Mouse (Mus musculus) embryonic fibroblast, embryonic 13.5 days (primary cell): ENCODE data around the gene Fcgrt. TPM values are rescaled to one million over a fixed set of nuclear protein-coding genes. Genes with fewer than 3 reads are reported as not detected.

Source experiments
- H3K27ac ChIP-seq: 2 replicates; pipeline ENCODE4 v1.5.1; 2012; ENCODE audit warnings: low read length, control low read depth, inconsistent platforms; ENCODE audit not compliant: insufficient read depth
- H3K4me1 ChIP-seq: 2 replicates; pipeline ENCODE4 v1.6.1; 2011; ENCODE audit warnings: low read length; ENCODE audit not compliant: control insufficient read depth, insufficient read depth
- H3K4me3 ChIP-seq: 2 replicates; pipeline ENCODE4 v1.5.1; 2011; ENCODE audit warnings: mild to moderate bottlenecking, control low read depth, low read length; ENCODE audit not compliant: insufficient read depth
- CTCF ChIP-seq: IDR thresholded peaks from 2 replicates; pipeline ENCODE4 v1.5.1; 2011; ENCODE audit warnings: mild to moderate bottlenecking, control low read depth, low read length, moderate library complexity, borderline replicate concordance; ENCODE audit not compliant: insufficient read depth
- POLR2A ChIP-seq: IDR thresholded peaks from 2 replicates; pipeline ENCODE4 v1.6.1; 2011; ENCODE audit warnings: low read depth, mild to moderate bottlenecking, control low read depth, low read length, moderate library complexity
- polyA plus RNA-seq: library from polyadenylated mRNA; stranded (reverse); fragments of >200 nt; gene quantifications from 2 replicates; pipeline ENCODE4 v1.2.4, GENCODE M21; 2011; ENCODE audit warnings: low read depth; ENCODE audit not compliant: missing spikeins, insufficient read length

Gene Fcgrt
- polyA plus RNA-seq, 1 experiment: 64.3 TPM

DNA sequence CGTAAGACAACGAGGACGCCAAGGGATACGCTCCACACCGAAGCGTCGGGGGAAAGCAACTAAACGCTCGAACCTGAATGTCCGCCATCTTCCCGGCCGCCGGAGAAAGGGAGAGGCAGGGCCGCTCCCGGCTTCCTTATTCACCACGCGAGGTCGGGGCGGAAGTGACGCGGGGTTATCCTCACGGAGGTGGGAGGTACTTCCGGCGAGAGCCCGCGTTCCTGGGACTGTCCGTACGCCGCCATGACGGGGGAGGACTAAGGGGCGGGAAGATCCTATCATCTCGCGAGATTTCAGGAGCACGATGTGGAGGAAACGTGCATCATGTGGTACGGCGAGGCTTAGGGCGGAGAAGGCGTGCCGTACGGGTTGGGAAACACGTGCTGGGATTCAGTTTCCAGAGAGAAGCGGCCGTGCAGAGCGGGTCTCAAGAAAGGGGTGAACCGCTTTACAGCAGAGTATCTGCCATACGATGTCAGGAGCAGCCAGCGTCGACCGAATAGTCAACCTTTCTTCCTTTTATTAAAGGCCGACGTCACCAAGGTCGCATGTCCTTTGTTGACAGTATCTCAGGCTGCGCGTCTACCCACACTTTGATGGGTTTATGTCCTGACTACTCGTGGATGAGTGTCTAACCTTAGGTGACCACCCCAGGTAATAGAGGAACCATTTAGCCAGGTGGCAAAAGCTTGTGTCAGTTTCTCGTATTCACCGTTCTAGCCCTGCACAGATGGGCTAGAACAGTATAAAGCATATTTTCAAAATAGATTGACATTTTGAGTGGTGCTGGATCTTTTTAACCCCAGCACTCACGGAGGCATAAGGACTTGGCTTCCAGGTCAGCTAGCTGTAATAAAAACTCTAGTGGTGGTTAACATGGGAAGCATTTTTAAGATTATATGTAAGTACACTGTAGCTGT lies 20.8 kb upstream of the Fcgrt start, which contains the start of gene Rps11:
TSS of gene Rps11 (minus strand) at position 216 of the 920 bp plus-strand sequence.
- Histone ChIP-seq H3K27ac (peak within 1 kb of the TSS; percentile 68), H3K4me3 (peak within 1 kb of the TSS; percentile 86), H3K4me1 (0 out of 2 replicates have a peak, but pooled peaks cover 5% of the 10 kb centered on the region)
- TF ChIP-seq CTCF (no peak), POLR2A (peak; percentile 89)

DNA sequence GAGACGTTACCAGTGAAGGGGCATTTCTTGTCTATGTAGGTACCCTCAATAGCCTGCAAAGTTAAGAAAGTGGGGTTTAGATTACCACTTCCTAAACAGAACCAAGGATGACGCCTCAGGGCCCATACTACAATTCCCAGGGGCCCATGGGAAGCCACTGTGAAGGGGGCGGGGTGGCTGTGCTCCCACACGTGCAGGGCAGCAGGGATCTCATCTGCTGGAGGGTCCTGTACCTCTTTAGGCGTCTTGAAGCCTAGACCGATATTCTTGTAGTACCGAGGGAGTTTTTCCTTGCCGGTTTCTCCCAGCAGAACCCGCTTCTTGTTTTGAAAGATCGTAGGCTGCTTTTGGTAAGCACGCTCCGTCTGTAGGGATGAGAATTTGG lies 19.5 kb upstream of the Fcgrt start:
- Histone ChIP-seq H3K4me3 (peak overlapping the region; percentile 86), H3K27ac (peak overlapping the region; percentile 66; the same call in 1 of the 2 replicates), H3K4me1 (0 out of 2 replicates have a peak, but pooled peaks cover 5% of the 10 kb centered on the region)
- TF ChIP-seq POLR2A: no peak
- no peak for TF ChIP-seq CTCF

DNA sequence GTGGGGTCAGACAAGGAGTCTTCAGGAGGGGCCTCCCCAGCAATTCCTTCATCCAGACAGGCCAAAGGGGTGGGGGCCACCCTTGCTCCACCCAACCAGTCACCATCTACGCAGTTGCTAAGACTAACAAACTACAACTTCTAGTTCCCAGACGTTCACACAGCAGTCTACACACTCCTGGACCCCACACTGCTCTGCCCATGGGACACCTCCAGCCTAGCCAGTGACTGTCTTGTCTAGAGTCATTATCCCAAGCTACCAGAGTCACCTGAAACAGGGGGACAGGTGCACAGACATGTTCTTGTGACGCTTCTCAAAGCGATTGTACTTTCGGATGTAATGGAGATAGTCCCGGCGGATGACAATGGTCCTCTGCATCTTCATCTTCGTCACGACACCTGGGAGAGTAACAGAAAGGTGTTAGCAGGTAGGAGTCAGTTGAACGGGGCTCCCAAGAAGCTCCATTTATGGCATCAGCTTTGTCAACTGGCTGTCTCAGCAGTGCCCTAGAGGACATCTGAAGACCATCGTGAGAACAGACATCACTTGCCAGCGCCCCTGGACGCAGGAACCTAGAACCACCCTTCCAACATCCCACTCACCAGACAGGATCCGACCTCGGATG lies 19.0 kb upstream of the Fcgrt start:
- Histone ChIP-seq H3K27ac (no peak overlapping the region), H3K4me3 (peak overlapping the region; percentile 86), H3K4me1 (0 out of 2 replicates have a peak, but pooled peaks cover 5% of the 10 kb centered on the region)
- no peak for TF ChIP-seq POLR2A
- TF ChIP-seq CTCF: no peak

DNA sequence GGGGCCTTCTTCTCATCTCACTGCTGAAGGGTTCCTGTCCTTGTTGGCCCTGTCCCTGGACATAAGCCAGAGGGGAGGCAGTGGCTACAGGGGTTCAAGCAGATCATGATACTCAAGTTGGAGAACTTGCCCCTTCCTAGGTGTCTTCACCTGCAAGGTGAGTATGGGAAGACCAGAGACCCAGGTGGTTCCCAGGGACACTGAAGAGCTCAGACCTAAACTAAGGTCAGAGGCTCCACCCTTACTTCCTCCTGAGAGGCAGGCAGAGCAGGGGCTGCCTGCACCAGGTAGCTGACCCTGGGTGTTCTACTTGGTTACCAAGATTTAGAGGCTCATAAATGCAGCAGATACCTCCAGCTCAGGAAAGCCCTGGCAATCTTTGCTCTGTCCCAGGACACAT lies 18.3 kb upstream of the Fcgrt start:
- TF ChIP-seq CTCF (no peak), POLR2A (no peak)
- Histone ChIP-seq H3K4me3 (no peak overlapping the region), H3K27ac (no peak overlapping the region), H3K4me1 (0 out of 2 replicates have a peak, but pooled peaks cover 5% of the 10 kb centered on the region)

DNA sequence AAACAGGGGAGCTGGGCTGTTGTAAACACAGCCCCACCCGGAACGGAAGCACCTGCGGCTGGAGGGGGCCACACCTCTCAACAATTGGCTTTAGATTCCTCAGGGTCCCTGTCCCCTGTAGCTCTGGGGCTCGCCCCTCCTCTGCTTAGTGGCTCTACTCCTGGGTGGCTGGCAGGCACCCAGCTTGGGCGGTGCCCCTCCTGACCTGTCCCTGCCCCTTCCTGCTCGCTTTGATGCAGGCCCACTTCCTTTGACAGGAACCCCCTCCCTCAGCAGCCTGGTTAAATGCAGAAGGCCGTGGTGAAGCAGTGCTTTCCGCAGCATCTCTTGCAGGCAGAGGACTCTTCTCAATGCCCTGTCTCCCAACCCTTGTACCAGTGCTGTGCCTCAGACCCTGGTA lies 17.8 kb upstream of the Fcgrt start:
- Histone ChIP-seq H3K4me3 (no peak overlapping the region), H3K27ac (no peak overlapping the region), H3K4me1 (0 out of 2 replicates have a peak, but pooled peaks cover 5% of the 10 kb centered on the region)
- TF ChIP-seq POLR2A (0 out of 2 replicates have a peak, but pooled peaks have one; percentile 22), CTCF (no peak)

DNA sequence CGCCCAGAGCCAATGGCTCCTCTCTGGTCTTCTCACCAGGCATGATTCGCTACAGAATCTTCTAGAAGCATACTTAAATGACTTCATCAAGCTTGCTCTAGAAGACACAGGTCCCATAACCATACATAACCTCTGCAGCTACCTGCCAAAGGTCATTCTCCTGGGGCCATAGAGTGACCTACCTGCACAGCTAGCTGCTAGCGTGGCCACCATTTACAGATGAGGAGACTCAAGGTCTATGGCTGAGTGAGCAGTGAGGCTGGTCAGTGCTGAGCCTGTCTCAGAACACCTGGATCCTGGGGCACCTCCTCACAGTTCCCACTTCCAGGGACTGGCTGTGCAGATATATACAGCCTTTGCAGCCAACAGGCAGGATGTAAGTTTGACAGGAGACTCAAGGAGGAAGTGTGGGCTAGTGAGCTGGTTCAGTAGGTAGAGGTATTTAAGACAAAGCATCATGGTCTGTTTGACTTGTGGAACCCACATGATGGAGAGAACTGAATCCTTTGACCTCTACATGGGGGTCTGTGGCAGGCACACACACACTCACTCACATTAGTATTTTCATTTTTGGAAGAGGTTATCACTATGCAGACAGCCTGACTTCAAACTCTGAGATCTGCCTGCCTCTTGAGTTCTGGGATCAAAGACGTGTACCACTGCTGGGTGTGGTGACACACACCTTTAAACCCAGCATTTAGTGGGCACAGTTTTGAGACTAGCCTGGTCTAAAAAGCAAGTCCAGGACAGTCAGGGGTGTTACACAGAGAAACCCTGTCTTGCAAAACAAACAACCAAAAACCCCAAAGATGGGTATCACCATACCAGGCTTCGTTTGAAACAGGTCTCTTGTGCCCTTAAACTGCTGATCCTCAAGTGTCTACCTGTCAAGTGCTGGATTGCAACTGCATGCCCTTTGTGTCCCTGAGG lies 16.4 kb upstream of the Fcgrt start:
- Histone ChIP-seq H3K27ac (no peak overlapping the region), H3K4me1 (0 out of 2 replicates have a peak, but pooled peaks cover 5% of the 10 kb centered on the region), H3K4me3 (no peak overlapping the region)
- peak; percentile 21; the same call in 1 of the 2 replicates for TF ChIP-seq POLR2A
- TF ChIP-seq CTCF: no peak

DNA sequence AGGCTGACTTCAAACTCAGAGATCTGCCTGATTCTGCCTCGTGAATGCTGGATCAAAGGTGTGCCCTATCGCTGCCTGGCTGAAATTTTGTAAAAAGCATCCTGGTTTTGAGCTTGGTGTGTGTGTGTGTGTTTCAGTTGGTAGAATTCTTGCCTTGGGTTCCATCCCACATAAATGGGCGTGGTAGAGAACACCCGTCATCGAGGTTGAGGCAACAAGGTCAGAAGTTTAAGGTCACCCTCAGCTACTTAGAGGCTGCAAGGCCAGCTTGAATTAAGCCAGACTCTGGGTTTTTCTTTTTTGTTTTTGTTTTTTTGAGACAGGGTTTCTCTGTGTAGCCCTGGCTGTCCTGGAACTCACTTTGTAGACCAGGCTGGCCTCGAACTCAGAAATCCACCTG lies 14.7 kb upstream of the Fcgrt start:
- H3K4me1 ChIP-seq: 0 out of 2 replicates have a peak, but pooled peaks cover 5% of the 10 kb centered on the region
- H3K4me3 ChIP-seq: no peak overlapping the region
- no peak overlapping the region for H3K27ac ChIP-seq
- TF ChIP-seq CTCF (no peak), POLR2A (no peak)

DNA sequence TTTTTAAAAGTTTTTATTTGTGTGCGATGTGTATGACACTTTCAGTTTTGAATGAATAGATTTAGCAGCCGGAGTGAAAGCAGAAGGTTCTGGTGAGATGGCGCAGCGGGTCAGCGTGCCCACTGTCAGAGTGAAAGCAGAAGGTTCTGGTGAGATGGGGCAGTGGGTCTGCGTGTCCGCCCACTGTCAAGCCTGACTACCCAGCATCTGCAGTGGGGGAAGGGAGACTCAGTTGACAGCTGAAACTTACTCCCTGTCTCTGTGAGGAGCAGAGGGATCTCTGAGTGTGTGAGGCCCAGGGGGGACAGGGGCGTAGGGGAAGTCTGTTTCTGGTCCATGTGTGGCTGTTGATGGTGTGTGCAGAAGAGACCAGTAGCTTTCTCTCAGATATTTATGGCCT lies 13.9 kb upstream of the Fcgrt start:
- Histone ChIP-seq H3K27ac (no peak overlapping the region), H3K4me1 (0 out of 2 replicates have a peak, but pooled peaks cover 5% of the 10 kb centered on the region), H3K4me3 (no peak overlapping the region)
- TF ChIP-seq POLR2A (no peak), CTCF (no peak)

DNA sequence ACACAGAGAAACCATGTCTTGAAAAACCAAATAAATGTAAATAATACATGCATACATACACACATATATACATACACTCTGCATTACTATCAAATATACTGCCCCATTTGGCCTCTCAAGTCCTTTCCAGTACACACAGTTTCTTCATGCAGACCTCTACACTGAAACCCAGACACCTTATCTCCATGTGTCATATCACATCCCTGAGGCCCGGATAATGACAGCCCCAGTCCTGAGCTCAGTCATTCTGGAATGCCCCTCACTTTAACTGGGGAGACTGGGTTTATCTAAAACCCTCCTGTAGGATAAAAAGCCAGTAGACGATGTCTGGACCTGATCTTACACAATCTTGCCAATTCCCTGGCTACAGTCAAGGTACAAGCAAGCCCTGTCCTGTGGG lies 9.8 kb upstream of the Fcgrt start:
- H3K4me3 ChIP-seq: no peak overlapping the region
- no peak for TF ChIP-seq CTCF
- TF ChIP-seq POLR2A: no peak
- H3K4me1 ChIP-seq: no peaks in the 10 kb centered on the region
- no peak overlapping the region for H3K27ac ChIP-seq
